Mouse (Mus musculus) ovary, postnatal 14 days (tissue): ENCODE measurements at regions not wholly inside any gene's neighbourhood (a gene's known extent, or its start where the extent isn't known, plus 50 kb on each side); places are given as distances from the start of the nearest gene placed in this dataset.

Experiments
- DNase-seq: peaks from one replicate; pipeline ENCODE4 v3.0.0; 2022; ENCODE audit warnings: low spot score

- no peak for DNase-seq
These were observed 2914.2 kb upstream of the Gm6569 start for GRCm38 (mm10) chr15:70920138-70920537.

- DNase-seq = peak; percentile 45
These were observed 2913.5 kb upstream of the Gm6569 start for GRCm38 (mm10) chr15:70920862-70921261.
